Mouse (Mus musculus) megakaryocyte, adult 5-6 weeks (primary cell): ENCODE measurements around the gene Slk. TPM values are rescaled to one million over a fixed set of nuclear protein-coding genes. Genes with fewer than 3 reads are reported as not detected.
"Not testable (repeated sequence)": the region's sequence is repeated elsewhere in the genome, so short reads cannot be mapped to it uniquely, and the experiment has no call there.

ENCODE experiments used
- ATAC-seq: 2 replicates; pipeline ENCODE4 v1.8.0; 2016; ENCODE audit warnings: mild to moderate bottlenecking, inconsistent platforms; ENCODE audit not compliant: poor library complexity, severe bottlenecking
- total RNA-seq, 2 experiments: library from RNA; stranded (forward) in 1 of 2; stranded (reverse) in 1 of 2; fragments of 153-499, 151-499 nt in 1 of 2; fragments of 221-1000, 200-1000 nt in 1 of 2; gene quantifications; 2 replicates each; pipeline versions ENCODE4 v1.2.3 to v1.2.4; 2015 to 2017

Gene Slk
- total RNA-seq, 2 experiments from 2014 or later: 148 to 262 TPM

- no peak for ATAC-seq
Measured at GRCm38 (mm10) chr19:47565994-47566393, 13.5 kb upstream of the Slk start.

- ATAC-seq: peak; percentile 91
Measured at GRCm38 (mm10) chr19:47570042-47570441, 9.4 kb upstream of the Slk start.

- not testable (repeated sequence) for ATAC-seq
Measured at GRCm38 (mm10) chr19:47571981-47572380, 7.5 kb upstream of the Slk start.

- no peak for ATAC-seq
Measured at GRCm38 (mm10) chr19:47573718-47574117, 5.8 kb upstream of the Slk start.

- ATAC-seq: no peak
Measured at GRCm38 (mm10) chr19:47578581-47579224, 775 bp upstream of the Slk start.

- ATAC-seq: peak; percentile 26
Measured at GRCm38 (mm10) chr19:47579788-47580631, 532 bp downstream of the Slk start.

- ATAC-seq: no peak
Measured at GRCm38 (mm10) chr19:47585772-47586171, 6.3 kb downstream of the Slk start.

- ATAC-seq: no peak
Measured at GRCm38 (mm10) chr19:47587009-47587408, 7.5 kb downstream of the Slk start.

- ATAC-seq: no peak
Measured at GRCm38 (mm10) chr19:47608513-47608912, 29.0 kb downstream of the Slk start.

GRCm38 (mm10) chr19:47613442-47613841, 34.0 kb downstream of the Slk start:
- ATAC-seq: no peak

GRCm38 (mm10) chr19:47621478-47621877, 42.0 kb downstream of the Slk start:
- peak; percentile 84 for ATAC-seq

GRCm38 (mm10) chr19:47624940-47625711, 45.6 kb downstream of the Slk start:
- ATAC-seq: no peak

- ATAC-seq: no peak
Measured at GRCm38 (mm10) chr19:47627450-47627849, 48.0 kb downstream of the Slk start.

GRCm38 (mm10) chr19:47629068-47629467, 49.6 kb downstream of the Slk start:
- no peak for ATAC-seq

- ATAC-seq: no peak
Measured at GRCm38 (mm10) chr19:47630381-47630780, 50.9 kb downstream of the Slk start.

- no peak for ATAC-seq
Measured at GRCm38 (mm10) chr19:47631799-47632198, 52.3 kb downstream of the Slk start.

GRCm38 (mm10) chr19:47635380-47635779, 55.9 kb downstream of the Slk start:
- ATAC-seq: no peak

GRCm38 (mm10) chr19:47643910-47644309, 64.4 kb downstream of the Slk start:
- ATAC-seq: no peak

GRCm38 (mm10) chr19:47645583-47645982, 66.1 kb downstream of the Slk start:
- no peak for ATAC-seq

- no peak for ATAC-seq
Measured at GRCm38 (mm10) chr19:47646508-47647120, 67.1 kb downstream of the Slk start.

GRCm38 (mm10) chr19:47649071-47649470, 69.6 kb downstream of the Slk start:
- no peak for ATAC-seq
